In genomic region chr16:23231168-23231567, GRCm38 (mm10) we compare ENCODE assay signal across 9 mouse cellular contexts. TPM values are rescaled to one million over a fixed set of nuclear protein-coding genes. Genes with fewer than 3 reads are reported as not detected.
DNase-seq lines count a peak whose midpoint lies in the region; ATAC-seq and TF ChIP-seq lines count a peak whose summit lies in the region.
"Had no signal": no experiment of that assay in that cellular context is flagged by ENCODE, and none has a peak within 500 bp of the region (broad histone marks: within the 10 kb centered on the region; RNA-seq: fewer than 3 reads in every experiment).

No protein-coding gene starts in this region.

- TF ChIP-seq EP300 in stomach, postnatal 0 days (optimal IDR thresholded peaks at IDR 0.05): no peak

- H3K4me3 ChIP-seq in heart, embryonic 14.5 days (ENCODE audit: control insufficient read depth in 1 of 2, insufficient read depth in 1 of 2, low read depth in 1 of 2, low read length in 2 of 2): no peak overlapping the region
- no peak overlapping the region for H3K4me3 ChIP-seq in stomach, postnatal 0 days (ENCODE audit: low read depth, low read length)
- no peak overlapping the region for H3K4me3 ChIP-seq in forebrain, embryonic 13.5 days
- no peak overlapping the region for H3K4me3 ChIP-seq in midbrain, embryonic 15.5 days
- H3K4me3 ChIP-seq: embryonic facial prominence, embryonic 12.5 days had no signal

- H3K27ac ChIP-seq in heart, embryonic 14.5 days (replicated peaks in 1 of 2; ENCODE audit: control insufficient read depth in 1 of 2, insufficient read depth in 1 of 2, low read depth in 2 of 2, low read length in 2 of 2): peak overlapping the region; percentile 39 to 55; a peak in 3 of 4 replicates
- no peak overlapping the region for H3K27ac ChIP-seq in stomach, postnatal 0 days (replicated peaks)
- H3K27ac ChIP-seq in forebrain, embryonic 13.5 days: no peak overlapping the region
- H3K27ac ChIP-seq in midbrain, embryonic 15.5 days: no peak overlapping the region
- H3K27ac ChIP-seq: embryonic facial prominence, embryonic 12.5 days had no signal

- TF ChIP-seq CTCF in stomach, postnatal 0 days (IDR thresholded peaks at IDR 0.05; ENCODE audit: low read depth): no peak

- no peak overlapping the region for H3K9ac ChIP-seq in heart, embryonic 14.5 days (ENCODE audit: low read length)
- H3K9ac ChIP-seq in stomach, postnatal 0 days (ENCODE audit: low read length): no peak overlapping the region
- no peak overlapping the region for H3K9ac ChIP-seq in forebrain, embryonic 13.5 days
- no peak overlapping the region for H3K9ac ChIP-seq in midbrain, embryonic 15.5 days
- H3K9ac ChIP-seq: embryonic facial prominence, embryonic 12.5 days had no signal

- no peaks in the 10 kb centered on the region for H3K9me3 ChIP-seq in heart, embryonic 14.5 days (ENCODE audit: control insufficient read depth, low read length)
- no peaks in the 10 kb centered on the region for H3K9me3 ChIP-seq in stomach, postnatal 0 days (ENCODE audit: control insufficient read depth, low read length)
- H3K9me3 ChIP-seq in forebrain, embryonic 13.5 days (replicated peaks): no peaks in the 10 kb centered on the region
- no peaks in the 10 kb centered on the region for H3K9me3 ChIP-seq in midbrain, embryonic 15.5 days
- H3K9me3 ChIP-seq: embryonic facial prominence, embryonic 12.5 days had no signal

- peak; percentile 59 to 61 for DNase-seq in lung, adult 18-20 months
- no peak for DNase-seq in lung, postnatal 25 days (ENCODE audit: low spot score)
- peak; percentile 56 for DNase-seq in kidney, postnatal 14 days
- no peak for DNase-seq in stomach, postnatal 0 days (ENCODE audit: low spot score)
- DNase-seq: cerebellum, adult 11-12 months had no signal

- peak overlapping the region; percentile 21; the same call in 1 of the 2 replicates for H3K4me2 ChIP-seq in heart, embryonic 14.5 days (ENCODE audit: low read length)
- H3K4me2 ChIP-seq in stomach, postnatal 0 days (replicated peaks; ENCODE audit: low read depth): no peak overlapping the region
- H3K4me2 ChIP-seq in forebrain, embryonic 13.5 days: no peak overlapping the region
- H3K4me2 ChIP-seq in midbrain, embryonic 15.5 days: no peak overlapping the region
- H3K4me2 ChIP-seq: embryonic facial prominence, embryonic 12.5 days had no signal

- no peaks in the 10 kb centered on the region for H3K36me3 ChIP-seq in heart, embryonic 14.5 days (ENCODE audit: control insufficient read depth, insufficient read depth, low read length)
- H3K36me3 ChIP-seq in stomach, postnatal 0 days (ENCODE audit: control insufficient read depth, insufficient read depth, low read length): no peaks in the 10 kb centered on the region
- H3K36me3 ChIP-seq in forebrain, embryonic 13.5 days (ENCODE audit: poor library complexity, severe bottlenecking): peaks cover 12% of the 10 kb centered on the region; the same call in 1 of the 2 replicates
- 0 out of 2 replicates have a peak, but pooled peaks cover 7% of the 10 kb centered on the region for H3K36me3 ChIP-seq in midbrain, embryonic 15.5 days (replicated peaks)

- 13% methylated on average over 4 of the region's 4 CpGs for WGBS in heart, embryonic 14.5 days
- WGBS in stomach, postnatal 0 days: 49% methylated on average over 4 of the region's 4 CpGs
- 85% methylated on average over 4 of the region's 4 CpGs for WGBS in forebrain, embryonic 13.5 days
- 76% methylated on average over 4 of the region's 4 CpGs for WGBS in midbrain, embryonic 15.5 days

- peaks cover 8% of the 10 kb centered on the region; the same call in 1 of the 2 replicates for H3K27me3 ChIP-seq in heart, embryonic 14.5 days (ENCODE audit: control insufficient read depth, insufficient read depth, low read length)
- H3K27me3 ChIP-seq in stomach, postnatal 0 days (ENCODE audit: control insufficient read depth, insufficient read depth, low read length): no peaks in the 10 kb centered on the region
- H3K27me3 ChIP-seq in forebrain, embryonic 13.5 days: no peaks in the 10 kb centered on the region; the same call in 1 of the 2 replicates
- no peaks in the 10 kb centered on the region for H3K27me3 ChIP-seq in midbrain, embryonic 15.5 days (replicated peaks)
- H3K27me3 ChIP-seq: embryonic facial prominence, embryonic 12.5 days had no signal

- H3K4me1 ChIP-seq in heart, embryonic 14.5 days (ENCODE audit: control insufficient read depth in 2 of 2, insufficient read depth in 2 of 2, low read length in 2 of 2): peaks cover 25 to 40% of the 10 kb centered on the region in 2 experiments
- no peaks in the 10 kb centered on the region for H3K4me1 ChIP-seq in stomach, postnatal 0 days (replicated peaks; ENCODE audit: control insufficient read depth, insufficient read depth)
- peaks cover 38% of the 10 kb centered on the region for H3K4me1 ChIP-seq in forebrain, embryonic 13.5 days
- peaks cover 25% of the 10 kb centered on the region for H3K4me1 ChIP-seq in midbrain, embryonic 15.5 days

- ATAC-seq in heart, embryonic 14.5 days (ENCODE audit: insufficient number of reproducible peaks, insufficient read depth, low FRiP score, low read depth): peak; percentile 45; the same call in 1 of the 2 replicates
- ATAC-seq in stomach, postnatal 0 days (ENCODE audit: low FRiP score, low TSS enrichment): 0 out of 2 replicates have a peak, but pooled peaks have one; percentile 18
- ATAC-seq in forebrain, embryonic 13.5 days: no peak
- no peak for ATAC-seq in midbrain, embryonic 15.5 days (replicated peaks)

RNA-seq across cellular contexts. Expression of gene St6gal1, which starts 6.6 kb away (rescaled TPM):
- polyA plus RNA-seq in heart, embryonic 14.5 days (2014; fragmentation: Nextera tagmentation; extraction: Ambion mirVana): 16.2 and 16.7 TPM in 2 replicates
- polyA plus RNA-seq in stomach, postnatal 0 days (2015; fragmentation: Nextera tagmentation; extraction: Ambion mirVana): 7.7 and 7.9 TPM in 2 replicates
- polyA plus RNA-seq in forebrain, embryonic 13.5 days (2015; fragmentation: Nextera tagmentation; extraction: Ambion mirVana): 37.8 and 39.5 TPM in 2 replicates
- 27.9 and 29.4 TPM in 2 replicates for polyA plus RNA-seq in midbrain, embryonic 15.5 days (2015; fragmentation: Nextera tagmentation; extraction: Ambion mirVana)

Comparison
In these comparisons a context has a peak if more than half of its experiments do, and no peak if none do; other contexts are left out.
1. DNase-seq: peak in lung, adult 18-20 months (2 of 2) and kidney, postnatal 14 days (single experiment); none in lung, postnatal 25 days (single experiment) and stomach, postnatal 0 days (single experiment).
2. ATAC-seq: peak in heart, embryonic 14.5 days (single experiment) and stomach, postnatal 0 days (single experiment); none in forebrain, embryonic 13.5 days (single experiment) and midbrain, embryonic 15.5 days (single experiment).
3. H3K27ac ChIP-seq: peak in heart, embryonic 14.5 days (2 of 2); none in stomach, postnatal 0 days (single experiment), forebrain, embryonic 13.5 days (single experiment) and midbrain, embryonic 15.5 days (single experiment).